Mouse (Mus musculus): ENCODE measurements around the gene Krtap19-5.

- TF ChIP-seq POLR2A (IDR thresholded peaks at IDR 0.05; ENCODE audit: borderline replicate concordance, control insufficient read depth, low read depth, low read length): no peak
- no peak for TF ChIP-seq CTCF (IDR thresholded peaks at IDR 0.05; ENCODE audit: control insufficient read depth, insufficient read depth, low read length)
Measured at GRCm38 (mm10) chr16:88932165-88932564, 35.9 kb upstream of the Krtap19-5 start, which contains the start of gene Krtap19-9b.
